Mouse (Mus musculus): ENCODE measurements around the gene Rusc2. TPM values are rescaled to one million over a fixed set of nuclear protein-coding genes. Genes with fewer than 3 reads are reported as not detected.

The Rusc2 gene
- polyA plus RNA-seq, 1 experiment: 44.7 TPM

- Histone ChIP-seq H3K4me3 (ENCODE audit: insufficient read depth, low read length) (no peak overlapping the region), H3K4me1 (ENCODE audit: control insufficient read depth, insufficient read depth, low read length) (peaks cover 5% of the 10 kb centered on the region), H3K27ac (ENCODE audit: insufficient read depth, low read length) (no peak overlapping the region)
- TF ChIP-seq CTCF (IDR thresholded peaks at IDR 0.05; ENCODE audit: borderline replicate concordance, insufficient read depth, low read length): no peak
- no peak for TF ChIP-seq POLR2A (IDR thresholded peaks at IDR 0.05; ENCODE audit: low read depth, low read length)
Observed at GRCm38 (mm10) chr4:43353662-43354061, 28.1 kb upstream of the Rusc2 start.

GRCm38 (mm10) chr4:43364914-43365560 lies 16.7 kb upstream of the Rusc2 start:
- H3K4me3 ChIP-seq (ENCODE audit: insufficient read depth, low read length): no peak overlapping the region
- no peak overlapping the region for H3K27ac ChIP-seq (ENCODE audit: insufficient read depth, low read length)
- no peaks in the 10 kb centered on the region for H3K4me1 ChIP-seq (ENCODE audit: control insufficient read depth, insufficient read depth, low read length)
- no peak for TF ChIP-seq CTCF (IDR thresholded peaks at IDR 0.05; ENCODE audit: borderline replicate concordance, insufficient read depth, low read length)

- TF ChIP-seq POLR2A (IDR thresholded peaks at IDR 0.05; ENCODE audit: low read depth, low read length) (no peak), CTCF (IDR thresholded peaks at IDR 0.05; ENCODE audit: borderline replicate concordance, insufficient read depth, low read length) (no peak)
- H3K27ac ChIP-seq (ENCODE audit: insufficient read depth, low read length): no peak overlapping the region
Observed at GRCm38 (mm10) chr4:43367295-43367694, 14.5 kb upstream of the Rusc2 start.

GRCm38 (mm10) chr4:43367787-43368186 lies 14.0 kb upstream of the Rusc2 start:
- TF ChIP-seq POLR2A (IDR thresholded peaks at IDR 0.05; ENCODE audit: low read depth, low read length): no peak
- no peak for TF ChIP-seq CTCF (IDR thresholded peaks at IDR 0.05; ENCODE audit: borderline replicate concordance, insufficient read depth, low read length)
- Histone ChIP-seq H3K4me1 (ENCODE audit: control insufficient read depth, insufficient read depth, low read length) (no peaks in the 10 kb centered on the region), H3K4me3 (ENCODE audit: insufficient read depth, low read length) (no peak overlapping the region), H3K27ac (ENCODE audit: insufficient read depth, low read length) (no peak overlapping the region)

More at GRCm38 (mm10) chr4:43367295-43367694, 14.5 kb upstream of the Rusc2 start:
- Histone ChIP-seq H3K4me3 (ENCODE audit: insufficient read depth, low read length) (no peak overlapping the region), H3K4me1 (ENCODE audit: control insufficient read depth, insufficient read depth, low read length) (no peaks in the 10 kb centered on the region)

GRCm38 (mm10) chr4:43371406-43371805 lies 10.4 kb upstream of the Rusc2 start:
- Histone ChIP-seq H3K4me1 (ENCODE audit: control insufficient read depth, insufficient read depth, low read length) (no peaks in the 10 kb centered on the region), H3K27ac (ENCODE audit: insufficient read depth, low read length) (no peak overlapping the region), H3K4me3 (ENCODE audit: insufficient read depth, low read length) (no peak overlapping the region)
- TF ChIP-seq POLR2A (IDR thresholded peaks at IDR 0.05; ENCODE audit: low read depth, low read length) (no peak), CTCF (IDR thresholded peaks at IDR 0.05; ENCODE audit: borderline replicate concordance, insufficient read depth, low read length) (no peak)

- no peaks in the 10 kb centered on the region for H3K4me1 ChIP-seq (ENCODE audit: control insufficient read depth, insufficient read depth, low read length)
- no peak overlapping the region for H3K27ac ChIP-seq (ENCODE audit: insufficient read depth, low read length)
- TF ChIP-seq POLR2A (IDR thresholded peaks at IDR 0.05; ENCODE audit: low read depth, low read length) (no peak), CTCF (IDR thresholded peaks at IDR 0.05; ENCODE audit: borderline replicate concordance, insufficient read depth, low read length) (peak; percentile 31; the same call in 1 of the 2 replicates)
- H3K4me3 ChIP-seq (ENCODE audit: insufficient read depth, low read length): no peak overlapping the region
Observed at GRCm38 (mm10) chr4:43372155-43372554, 9.6 kb upstream of the Rusc2 start.

GRCm38 (mm10) chr4:43374266-43374665 lies 7.5 kb upstream of the Rusc2 start:
- TF ChIP-seq CTCF (IDR thresholded peaks at IDR 0.05; ENCODE audit: borderline replicate concordance, insufficient read depth, low read length): no peak
- TF ChIP-seq POLR2A (IDR thresholded peaks at IDR 0.05; ENCODE audit: low read depth, low read length): no peak
- no peaks in the 10 kb centered on the region for H3K4me1 ChIP-seq (ENCODE audit: control insufficient read depth, insufficient read depth, low read length)
- H3K27ac ChIP-seq (ENCODE audit: insufficient read depth, low read length): no peak overlapping the region
- H3K4me3 ChIP-seq (ENCODE audit: insufficient read depth, low read length): no peak overlapping the region

- no peak overlapping the region for H3K4me3 ChIP-seq (ENCODE audit: insufficient read depth, low read length)
- 0 out of 2 replicates have a peak, but pooled peaks cover 4% of the 10 kb centered on the region for H3K4me1 ChIP-seq (ENCODE audit: control insufficient read depth, insufficient read depth, low read length)
- no peak overlapping the region for H3K27ac ChIP-seq (ENCODE audit: insufficient read depth, low read length)
- no peak for TF ChIP-seq POLR2A (IDR thresholded peaks at IDR 0.05; ENCODE audit: low read depth, low read length)
- no peak for TF ChIP-seq CTCF (IDR thresholded peaks at IDR 0.05; ENCODE audit: borderline replicate concordance, insufficient read depth, low read length)
Observed at GRCm38 (mm10) chr4:43379601-43380000, 2.2 kb upstream of the Rusc2 start.

- Histone ChIP-seq H3K4me1 (ENCODE audit: control insufficient read depth, insufficient read depth, low read length) (0 out of 2 replicates have a peak, but pooled peaks cover 4% of the 10 kb centered on the region), H3K4me3 (ENCODE audit: insufficient read depth, low read length) (peak overlapping the region; percentile 79), H3K27ac (ENCODE audit: insufficient read depth, low read length) (peak overlapping the region; percentile 86; the same call in 1 of the 2 replicates)
- TF ChIP-seq CTCF (IDR thresholded peaks at IDR 0.05; ENCODE audit: borderline replicate concordance, insufficient read depth, low read length) (no peak), POLR2A (IDR thresholded peaks at IDR 0.05; ENCODE audit: low read depth, low read length) (no peak)
Observed at GRCm38 (mm10) chr4:43380951-43381350, 828 bp upstream of the Rusc2 start.

- Histone ChIP-seq H3K27ac (ENCODE audit: insufficient read depth, low read length) (peak overlapping the region; percentile 86), H3K4me1 (ENCODE audit: control insufficient read depth, insufficient read depth, low read length) (0 out of 2 replicates have a peak, but pooled peaks cover 4% of the 10 kb centered on the region), H3K4me3 (ENCODE audit: insufficient read depth, low read length) (peak overlapping the region; percentile 79)
- TF ChIP-seq POLR2A (IDR thresholded peaks at IDR 0.05; ENCODE audit: low read depth, low read length) (peak; percentile 37), CTCF (IDR thresholded peaks at IDR 0.05; ENCODE audit: borderline replicate concordance, insufficient read depth, low read length) (no peak)
Observed at GRCm38 (mm10) chr4:43382155-43383020, 609 bp downstream of the Rusc2 start.

All from embryonic fibroblast, embryonic 13.5 days (primary cell).